Mouse (Mus musculus): Measurements from ENCODE around the gene Serbp1.

GRCm38 (mm10) chr6:67223499-67223898, 14.5 kb upstream of the Serbp1 start:
- TF ChIP-seq CTCF (conservative IDR thresholded peaks at IDR 0.05; ENCODE audit: low read length), result no peak
- no peak for TF ChIP-seq NANOG (IDR thresholded peaks at IDR 0.05; ENCODE audit: borderline replicate concordance, low read length)
- no peak for TF ChIP-seq POU5F1 (IDR thresholded peaks at IDR 0.05; ENCODE audit: borderline replicate concordance, low read length)
